Mouse (Mus musculus): ENCODE data around the gene Hpgds. TPM values are rescaled to one million over a fixed set of nuclear protein-coding genes. Genes with fewer than 3 reads are reported as not detected.

The Hpgds gene
- 2.4 and 4.0 TPM in 2 replicates for polyA plus RNA-seq (2016; fragmentation: Nextera tagmentation; extraction: Ambion mirVana)

GRCm38 (mm10) chr6:65144621-65145205 is at the start of gene Hpgds:
TSS of gene Hpgds (minus strand) at chr6:65144908.
- WGBS = 73% methylated on average over 16 of the region's 16 CpGs
- no peaks in the 10 kb centered on the region for H3K9me3 ChIP-seq
- H3K27ac ChIP-seq = peak within 1 kb of the TSS; percentile 60
- peaks cover 25% of the 10 kb centered on the region for H3K4me1 ChIP-seq
- no peak within 1 kb of the TSS for H3K4me3 ChIP-seq
- no peaks in the 10 kb centered on the region for H3K27me3 ChIP-seq (ENCODE audit: poor library complexity, severe bottlenecking)
- no peaks in the 10 kb centered on the region for H3K36me3 ChIP-seq (replicated peaks)
- DNase-seq (ENCODE audit: extremely low spot score, low spot score) = no peak

GRCm38 (mm10) chr6:65164977-65165376 is 20.3 kb upstream of the Hpgds start:
- Histone ChIP-seq H3K36me3 (replicated peaks) (no peaks in the 10 kb centered on the region), H3K9me3 (no peaks in the 10 kb centered on the region), H3K4me3 (no peak overlapping the region), H3K27ac (no peak overlapping the region), H3K27me3 (ENCODE audit: poor library complexity, severe bottlenecking) (no peaks in the 10 kb centered on the region), H3K4me1 (no peaks in the 10 kb centered on the region)
- 81% methylated on average over 5 of the region's 5 CpGs for WGBS
- DNase-seq (ENCODE audit: extremely low spot score, low spot score) = no peak

- Histone ChIP-seq H3K36me3 (replicated peaks) (no peaks in the 10 kb centered on the region), H3K4me3 (no peak overlapping the region), H3K27ac (no peak overlapping the region), H3K27me3 (ENCODE audit: poor library complexity, severe bottlenecking) (no peaks in the 10 kb centered on the region), H3K9me3 (no peaks in the 10 kb centered on the region), H3K4me1 (peaks cover 5% of the 10 kb centered on the region; the same call in 1 of the 2 replicates)
- 86% methylated on average over 6 of the region's 6 CpGs for WGBS
- no peak for DNase-seq (ENCODE audit: extremely low spot score, low spot score)
These were observed 19.4 kb upstream of the Hpgds start for GRCm38 (mm10) chr6:65164137-65164536.

- Histone ChIP-seq H3K27ac (no peak overlapping the region), H3K9me3 (no peaks in the 10 kb centered on the region), H3K4me3 (no peak overlapping the region), H3K27me3 (ENCODE audit: poor library complexity, severe bottlenecking) (no peaks in the 10 kb centered on the region), H3K4me1 (peaks cover 5% of the 10 kb centered on the region; the same call in 1 of the 2 replicates), H3K36me3 (replicated peaks) (no peaks in the 10 kb centered on the region)
- no peak for DNase-seq (ENCODE audit: extremely low spot score, low spot score)
- WGBS = 76% methylated on average over 4 of the region's 4 CpGs
These were observed 14.8 kb upstream of the Hpgds start for GRCm38 (mm10) chr6:65159381-65159942.

GRCm38 (mm10) chr6:65157042-65157441 is 12.3 kb upstream of the Hpgds start:
- H3K27ac ChIP-seq = no peak overlapping the region
- WGBS = 92% methylated on average over 4 of the region's 4 CpGs
- H3K36me3 ChIP-seq (replicated peaks) = no peaks in the 10 kb centered on the region
- H3K9me3 ChIP-seq = no peaks in the 10 kb centered on the region
- H3K4me3 ChIP-seq = no peak overlapping the region
- peaks cover 5% of the 10 kb centered on the region; the same call in 1 of the 2 replicates for H3K4me1 ChIP-seq
- DNase-seq (ENCODE audit: extremely low spot score, low spot score) = no peak
- no peaks in the 10 kb centered on the region for H3K27me3 ChIP-seq (ENCODE audit: poor library complexity, severe bottlenecking)

GRCm38 (mm10) chr6:65153570-65153969 is 8.9 kb upstream of the Hpgds start:
- H3K9me3 ChIP-seq = no peaks in the 10 kb centered on the region
- H3K4me3 ChIP-seq = no peak overlapping the region
- no peak for DNase-seq (ENCODE audit: extremely low spot score, low spot score)
- H3K36me3 ChIP-seq (replicated peaks) = no peaks in the 10 kb centered on the region
- peaks cover 5% of the 10 kb centered on the region for H3K4me1 ChIP-seq
- peaks cover 5% of the 10 kb centered on the region; the same call in 1 of the 2 replicates for H3K27me3 ChIP-seq (ENCODE audit: poor library complexity, severe bottlenecking)
- H3K27ac ChIP-seq = no peak overlapping the region
- WGBS = 87% methylated on average over 3 of the region's 3 CpGs

- peak; percentile 17 for DNase-seq (ENCODE audit: extremely low spot score, low spot score)
- Histone ChIP-seq H3K4me3 (peak overlapping the region; percentile 37), H3K36me3 (replicated peaks) (no peaks in the 10 kb centered on the region)
These were observed 6.0 kb upstream of the Hpgds start for GRCm38 (mm10) chr6:65150703-65151102.

GRCm38 (mm10) chr6:65146363-65146762 is 1.7 kb upstream of the Hpgds start:
- H3K27me3 ChIP-seq (ENCODE audit: poor library complexity, severe bottlenecking) = peaks cover 5% of the 10 kb centered on the region; the same call in 1 of the 2 replicates
- no peak overlapping the region for H3K27ac ChIP-seq
- no peaks in the 10 kb centered on the region for H3K9me3 ChIP-seq
- H3K4me1 ChIP-seq = peaks cover 16% of the 10 kb centered on the region
- H3K4me3 ChIP-seq = no peak overlapping the region
- no peaks in the 10 kb centered on the region for H3K36me3 ChIP-seq (replicated peaks)
- DNase-seq (ENCODE audit: extremely low spot score, low spot score) = no peak
- whole genome bisulfite sequencing = 93% methylated on average over 4 of the region's 4 CpGs

More at GRCm38 (mm10) chr6:65150703-65151102, 6.0 kb upstream of the Hpgds start:
- Histone ChIP-seq H3K4me1 (peaks cover 5% of the 10 kb centered on the region), H3K27ac (peak overlapping the region; percentile 66; the same call in 1 of the 2 replicates), H3K27me3 (ENCODE audit: poor library complexity, severe bottlenecking) (peaks cover 5% of the 10 kb centered on the region; the same call in 1 of the 2 replicates), H3K9me3 (no peaks in the 10 kb centered on the region)
- WGBS = 8% methylated on average over 22 of the region's 22 CpGs

GRCm38 (mm10) chr6:65142316-65142715 is 2.4 kb downstream of the Hpgds start:
- Histone ChIP-seq H3K9me3 (no peaks in the 10 kb centered on the region), H3K4me3 (no peak overlapping the region), H3K27ac (no peak overlapping the region), H3K36me3 (replicated peaks) (no peaks in the 10 kb centered on the region), H3K27me3 (ENCODE audit: poor library complexity, severe bottlenecking) (no peaks in the 10 kb centered on the region), H3K4me1 (peaks cover 41% of the 10 kb centered on the region)
- no peak for DNase-seq (ENCODE audit: extremely low spot score, low spot score)
- 83% methylated on average over 1 of the region's 1 CpGs for WGBS

- no peak for DNase-seq (ENCODE audit: extremely low spot score, low spot score)
- Histone ChIP-seq H3K9me3 (no peaks in the 10 kb centered on the region), H3K27me3 (ENCODE audit: poor library complexity, severe bottlenecking) (no peaks in the 10 kb centered on the region), H3K27ac (peak overlapping the region; percentile 82), H3K36me3 (replicated peaks) (no peaks in the 10 kb centered on the region), H3K4me3 (no peak overlapping the region), H3K4me1 (peaks cover 42% of the 10 kb centered on the region)
- WGBS = 80% methylated on average over 6 of the region's 6 CpGs
These were observed 3.9 kb downstream of the Hpgds start for GRCm38 (mm10) chr6:65140750-65141243.

- H3K27ac ChIP-seq = peak overlapping the region; percentile 82
- peak; percentile 51 for DNase-seq (ENCODE audit: extremely low spot score, low spot score)
- 40% methylated on average over 5 of the region's 5 CpGs for WGBS
These were observed 4.5 kb downstream of the Hpgds start for GRCm38 (mm10) chr6:65140082-65140749.

GRCm38 (mm10) chr6:65138243-65138642 is 6.5 kb downstream of the Hpgds start:
- Histone ChIP-seq H3K27ac (peak overlapping the region; percentile 40; the same call in 1 of the 2 replicates), H3K27me3 (ENCODE audit: poor library complexity, severe bottlenecking) (no peaks in the 10 kb centered on the region), H3K4me1 (peaks cover 33% of the 10 kb centered on the region), H3K36me3 (replicated peaks) (no peaks in the 10 kb centered on the region), H3K9me3 (no peaks in the 10 kb centered on the region), H3K4me3 (no peak overlapping the region)
- DNase-seq (ENCODE audit: extremely low spot score, low spot score) = no peak
- 86% methylated on average over 1 of the region's 1 CpGs for WGBS

More at GRCm38 (mm10) chr6:65140082-65140749, 4.5 kb downstream of the Hpgds start:
- Histone ChIP-seq H3K4me3 (no peak overlapping the region), H3K36me3 (replicated peaks) (no peaks in the 10 kb centered on the region), H3K4me1 (peaks cover 42% of the 10 kb centered on the region), H3K9me3 (no peaks in the 10 kb centered on the region), H3K27me3 (ENCODE audit: poor library complexity, severe bottlenecking) (no peaks in the 10 kb centered on the region)

GRCm38 (mm10) chr6:65137802-65138201 is 6.9 kb downstream of the Hpgds start:
- Histone ChIP-seq H3K27me3 (ENCODE audit: poor library complexity, severe bottlenecking) (no peaks in the 10 kb centered on the region), H3K9me3 (no peaks in the 10 kb centered on the region), H3K4me1 (peaks cover 33% of the 10 kb centered on the region), H3K27ac (peak overlapping the region; percentile 40; the same call in 1 of the 2 replicates), H3K4me3 (no peak overlapping the region), H3K36me3 (replicated peaks) (no peaks in the 10 kb centered on the region)
- no peak for DNase-seq (ENCODE audit: extremely low spot score, low spot score)
- WGBS = 69% methylated on average over 2 of the region's 2 CpGs
